Mouse (Mus musculus) cerebellum, postnatal 25 days (tissue): ENCODE measurements around the gene Pde4d.

Experiments
- DNase-seq, 2 experiments: peaks; one replicate each; pipeline ENCODE4 v3.0.0; 2021; ENCODE audit warnings: mixed read lengths in 2 of 2

Gene Pde4d

GRCm38 (mm10) chr13:109534709-109535284 lies 1085.0 kb downstream of the Pde4d start:
- no peak for DNase-seq

DNA sequence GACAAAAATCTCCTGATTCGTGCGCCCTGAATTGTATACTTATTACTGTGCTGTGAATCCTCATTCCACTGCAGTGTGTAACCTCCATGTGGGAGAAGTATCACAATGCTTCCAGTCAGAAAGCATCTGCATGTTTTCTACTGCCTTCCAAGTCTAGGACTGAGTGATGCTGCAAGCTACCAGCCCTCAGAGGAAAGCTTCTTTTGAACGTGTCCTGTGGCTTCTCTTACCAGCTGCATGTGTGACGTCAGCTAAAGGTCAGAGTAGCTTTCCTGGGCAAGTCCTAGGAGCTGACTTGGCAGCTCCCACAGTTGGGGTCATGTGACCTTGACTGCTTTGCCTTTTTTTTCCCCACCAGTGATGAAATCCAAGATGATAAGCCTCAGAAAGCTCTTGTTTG lies 1086.9 kb downstream of the Pde4d start:
- no peak for DNase-seq

GRCm38 (mm10) chr13:109539371-109539770 lies 1089.6 kb downstream of the Pde4d start:
- no peak for DNase-seq

DNA sequence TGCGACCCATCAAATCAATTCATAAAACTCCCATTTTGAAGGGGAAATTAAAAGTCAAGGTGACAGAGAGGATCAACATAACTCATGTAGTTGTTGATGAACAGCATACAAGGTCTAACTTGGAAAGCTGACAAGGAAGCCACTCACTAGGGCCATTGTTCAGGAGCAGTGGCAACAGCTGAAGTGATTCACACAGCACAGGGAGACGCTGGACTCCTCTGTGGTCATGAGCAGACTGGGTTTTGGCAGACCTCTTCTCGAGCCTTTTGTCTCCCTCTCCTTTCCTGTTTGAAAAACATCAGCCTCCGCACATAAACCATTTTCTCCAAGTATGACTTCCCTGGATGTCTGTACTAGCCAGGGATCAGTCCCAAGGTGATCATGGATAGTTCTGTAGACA lies 1094.9 kb downstream of the Pde4d start:
- DNase-seq: no peak

DNA sequence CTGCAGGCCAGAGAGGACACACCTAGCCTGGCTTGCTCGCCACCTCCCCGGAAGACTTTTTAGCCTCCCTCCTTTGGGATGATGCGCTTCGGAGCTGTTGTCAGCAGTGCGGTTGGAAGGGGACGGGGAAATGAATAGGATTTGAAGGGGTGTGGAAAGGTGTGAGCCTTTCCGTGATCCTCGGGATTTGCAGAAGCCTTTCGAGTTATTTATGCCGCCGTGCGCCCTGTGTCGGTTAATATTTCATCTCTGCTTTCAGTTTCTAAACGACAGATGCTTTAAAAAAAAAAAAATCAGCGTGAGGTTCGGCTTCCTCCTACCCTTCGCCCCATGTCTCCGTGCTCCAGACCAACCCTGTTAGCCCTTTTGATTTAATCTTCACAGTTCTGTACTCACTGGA lies 1096.6 kb downstream of the Pde4d start:
- peak; percentile 50 to 52 for DNase-seq

- peak; percentile 34 to 37 for DNase-seq
Observed at GRCm38 (mm10) chr13:109547006-109547587, 1097.3 kb downstream of the Pde4d start.

DNA sequence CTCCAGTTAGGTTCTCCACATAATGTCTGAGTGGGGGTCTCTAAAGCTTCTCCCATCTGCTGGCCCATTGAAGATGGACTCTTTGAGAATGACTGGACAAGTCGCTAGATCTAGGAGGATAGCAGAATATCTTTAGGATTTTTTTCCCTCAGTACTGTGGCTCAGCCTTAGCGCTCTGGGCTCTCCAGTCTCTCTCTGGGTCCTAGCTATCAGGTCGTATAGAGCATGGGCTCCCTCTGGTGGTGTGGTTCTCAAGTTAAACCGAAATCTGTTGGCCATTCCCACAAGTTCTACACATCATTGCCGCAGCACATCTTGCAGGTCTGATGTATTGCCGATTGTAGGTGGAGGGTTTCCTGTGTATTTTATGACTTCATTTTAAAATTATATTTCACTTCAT lies 1098.0 kb downstream of the Pde4d start:
- DNase-seq: peak; percentile 79 to 90

- DNase-seq: no peak
Observed at GRCm38 (mm10) chr13:109548263-109548662, 1098.5 kb downstream of the Pde4d start.

DNA sequence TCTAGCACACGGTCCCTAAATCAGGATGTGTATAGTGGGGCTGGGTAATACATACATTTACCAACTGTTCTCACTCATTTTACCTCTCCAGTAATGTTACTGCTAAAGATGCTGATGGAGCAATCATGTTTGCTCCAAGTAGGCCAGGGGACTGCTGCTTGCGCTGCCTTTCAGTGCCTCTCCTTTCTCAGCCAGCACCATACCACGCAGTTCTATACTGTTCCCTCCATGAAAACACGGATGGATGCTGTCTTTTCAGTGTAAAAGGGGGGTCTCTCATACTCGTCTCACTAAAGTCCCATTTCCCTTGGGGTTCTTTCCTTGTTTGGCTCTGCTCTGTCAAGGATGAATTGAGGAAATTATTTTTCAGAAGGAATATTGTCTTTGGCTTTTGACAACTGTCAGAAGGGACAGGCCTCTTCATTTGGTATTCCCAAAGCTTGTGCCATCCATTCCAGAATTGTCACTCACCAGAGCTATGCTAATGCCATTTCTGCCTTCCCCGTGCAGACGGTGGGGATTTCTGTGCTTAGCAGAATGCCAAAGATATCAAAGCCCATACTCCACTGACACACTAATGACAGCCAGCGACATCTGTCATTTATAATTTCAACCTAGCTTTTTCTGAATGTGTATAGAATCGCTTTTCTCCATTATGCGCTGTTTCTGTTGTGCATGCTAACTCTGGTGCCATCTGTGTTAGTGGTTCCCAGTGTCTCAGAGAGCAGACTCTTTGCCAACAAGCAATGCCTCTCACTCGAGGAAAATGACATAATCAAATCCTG lies 1099.2 kb downstream of the Pde4d start:
- peak in 1 of 2 experiments; percentile 28 for DNase-seq

DNA sequence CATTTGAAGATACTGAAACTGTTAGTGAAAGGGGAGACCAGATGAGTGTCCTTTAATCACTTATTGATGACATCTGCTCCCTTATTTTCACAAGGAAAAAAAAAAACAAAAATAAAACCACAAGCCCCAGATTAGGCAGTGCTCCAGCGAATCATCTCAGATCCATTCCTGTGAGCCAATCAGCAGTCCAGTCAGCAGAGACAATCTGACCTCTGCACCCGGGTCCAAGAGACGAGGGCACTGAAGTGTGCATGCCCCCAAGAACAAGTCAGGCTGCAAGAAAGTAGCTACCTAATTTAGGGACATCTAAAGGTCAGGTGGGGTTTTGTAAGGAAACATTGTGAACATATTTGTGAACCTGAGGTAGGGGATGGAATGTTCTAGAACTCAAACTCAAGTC lies 1102.1 kb downstream of the Pde4d start:
- DNase-seq: no peak

DNA sequence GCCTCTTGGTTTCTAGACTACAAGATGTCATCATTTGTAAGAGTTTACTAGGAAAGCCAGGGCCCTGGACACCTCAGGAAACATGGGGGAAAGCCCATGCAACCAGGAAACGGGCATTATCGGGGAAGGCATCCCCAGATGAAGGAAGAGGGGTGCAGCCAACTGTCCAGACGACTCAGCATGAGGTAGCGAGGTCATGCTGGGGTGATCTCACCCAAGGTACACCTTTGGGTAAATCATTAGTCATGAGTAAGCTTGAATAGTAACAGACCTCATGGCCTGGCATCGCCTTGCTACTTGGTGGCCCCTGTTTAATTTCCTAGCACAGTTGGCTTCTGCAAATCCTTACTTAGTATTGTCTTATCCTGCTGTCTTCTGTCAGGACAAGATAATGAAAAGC lies 1105.8 kb downstream of the Pde4d start:
- DNase-seq: peak; percentile 61 to 68

DNA sequence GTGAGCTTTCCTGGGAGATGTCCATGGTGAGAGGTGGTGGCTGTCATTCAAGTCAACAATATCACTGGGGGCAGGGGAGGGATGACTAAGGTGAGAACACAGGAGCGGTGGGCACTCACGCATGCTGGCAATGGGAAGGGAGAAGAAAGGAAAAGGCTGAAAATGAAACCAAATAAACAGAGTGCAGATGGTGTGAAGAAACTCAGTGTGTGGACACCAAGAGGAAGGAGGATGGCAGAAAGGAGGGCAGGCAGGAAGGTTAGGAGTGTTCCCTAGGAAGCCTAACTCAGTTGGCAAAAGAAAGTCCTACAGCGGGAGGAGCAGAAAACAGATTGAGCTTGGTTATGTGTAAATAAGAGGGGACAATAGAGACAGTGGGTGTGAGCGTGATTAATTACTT lies 1107.1 kb downstream of the Pde4d start:
- DNase-seq: peak in 1 of 2 experiments; percentile 36

GRCm38 (mm10) chr13:109558341-109559257 lies 1108.9 kb downstream of the Pde4d start:
- peak in 1 of 2 experiments; percentile 65 for DNase-seq

DNA sequence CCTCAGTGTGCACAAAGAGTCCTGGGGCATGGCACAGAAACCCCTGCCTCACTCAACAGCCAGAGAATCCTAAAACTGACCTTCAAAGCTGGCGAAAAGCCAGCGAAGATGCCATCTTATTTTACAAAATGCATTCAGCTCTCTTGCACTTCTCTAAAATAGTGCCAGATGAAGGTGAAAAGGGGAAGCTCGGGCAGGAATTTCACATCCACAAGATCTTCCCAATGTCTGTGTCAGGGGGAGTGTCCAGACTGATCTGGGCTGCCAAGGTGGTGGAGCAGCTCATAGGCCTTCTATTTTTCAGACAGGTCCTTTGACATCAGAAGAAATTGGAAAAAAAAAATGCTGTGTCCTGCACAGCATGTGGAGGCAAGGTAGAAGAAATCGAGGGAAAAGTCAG lies 1110.5 kb downstream of the Pde4d start:
- DNase-seq: no peak

DNA sequence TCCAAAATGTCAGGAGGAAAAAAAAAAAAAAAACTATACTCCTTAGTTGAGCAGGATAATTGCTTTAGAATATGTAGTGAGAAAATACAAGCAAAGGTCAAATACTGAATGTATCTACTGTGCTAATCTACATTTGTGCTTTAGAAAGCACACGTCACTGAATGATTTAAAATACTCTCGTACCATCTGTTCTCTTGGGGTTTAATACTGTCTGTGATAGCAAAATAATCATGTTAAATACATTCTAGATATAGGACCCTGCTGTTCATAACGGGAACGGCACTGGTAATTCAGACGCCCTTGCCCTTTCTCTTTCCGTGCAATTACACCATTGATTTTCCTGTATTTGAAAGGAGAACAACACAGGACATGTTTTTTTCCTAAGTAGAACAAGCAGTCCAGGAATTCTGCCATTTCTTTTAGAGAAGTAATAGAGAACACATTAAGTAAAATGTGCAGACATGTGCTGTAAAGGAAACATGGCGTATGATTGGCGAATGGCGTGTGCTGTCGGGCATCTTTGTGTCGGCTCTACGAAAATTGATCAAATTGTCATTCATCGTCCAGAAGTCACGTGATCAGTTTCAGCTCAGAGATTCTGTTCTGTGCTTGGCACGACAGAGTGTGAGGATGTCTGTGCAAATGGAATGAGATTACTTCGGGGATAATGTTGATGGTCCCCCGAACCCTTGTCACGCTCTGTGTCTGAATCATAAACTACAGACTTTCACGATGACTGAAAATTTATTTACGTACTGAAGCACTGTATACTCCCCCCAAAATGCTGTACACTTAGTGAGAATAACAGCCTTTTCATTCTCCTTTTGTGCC lies 1119.1 kb downstream of the Pde4d start:
- no peak for DNase-seq

DNA sequence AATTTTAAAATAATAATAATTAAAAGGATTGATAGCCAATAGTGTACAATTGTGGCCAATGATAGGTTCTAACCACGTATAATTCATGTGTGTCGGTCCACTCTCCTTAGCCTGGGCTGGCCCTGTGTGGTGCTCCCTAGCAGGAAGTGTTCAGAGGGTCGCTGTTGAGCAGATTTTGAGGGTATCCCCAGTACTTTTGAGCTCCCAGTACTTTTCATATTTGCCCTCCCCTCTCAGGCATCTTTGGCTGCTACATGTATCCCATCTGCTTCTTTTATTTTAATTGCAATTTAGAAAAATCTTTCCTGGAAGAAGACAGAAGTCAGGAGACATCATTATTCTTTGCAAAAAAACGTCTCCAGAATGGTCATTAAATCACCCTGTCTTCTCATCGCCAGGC lies 1119.7 kb downstream of the Pde4d start:
- no peak for DNase-seq

DNA sequence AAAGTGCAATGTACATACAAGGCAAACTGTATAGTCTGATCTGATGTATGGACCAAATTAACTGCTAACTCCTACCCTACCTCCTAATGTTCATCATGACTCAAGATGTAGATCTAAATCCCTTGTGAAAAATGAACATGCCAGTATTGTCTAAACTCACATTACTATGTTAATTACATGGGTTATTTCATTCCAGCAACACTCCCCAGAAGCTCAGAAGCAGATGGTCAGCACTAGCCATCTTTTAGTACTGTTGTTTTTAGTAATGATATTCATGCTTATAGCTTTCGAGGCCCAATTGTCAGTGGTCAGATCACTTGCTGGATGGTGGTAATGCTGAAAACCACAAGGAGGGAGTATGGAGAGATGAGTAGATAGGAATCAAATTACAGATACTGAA lies 1127.0 kb downstream of the Pde4d start:
- DNase-seq: no peak

DNA sequence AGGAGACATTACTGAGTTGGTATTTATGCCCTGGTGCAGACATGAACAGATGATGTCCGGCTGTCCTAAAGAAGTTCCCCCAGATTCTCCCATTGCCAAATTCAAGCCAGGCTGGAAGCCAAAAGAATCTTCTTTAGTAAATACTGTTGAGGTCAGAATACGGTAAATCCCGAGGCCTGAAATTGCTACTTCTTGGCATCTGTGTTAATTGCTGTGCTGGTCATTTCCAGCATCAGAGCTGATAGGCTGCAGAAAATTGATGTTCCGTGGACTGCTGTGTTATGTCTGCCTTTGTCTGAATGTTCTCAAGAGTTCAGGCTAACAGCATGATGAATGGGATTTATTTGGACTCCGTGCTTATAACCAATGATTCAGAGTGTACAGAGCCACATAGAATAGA lies 1127.7 kb downstream of the Pde4d start:
- DNase-seq: no peak

DNA sequence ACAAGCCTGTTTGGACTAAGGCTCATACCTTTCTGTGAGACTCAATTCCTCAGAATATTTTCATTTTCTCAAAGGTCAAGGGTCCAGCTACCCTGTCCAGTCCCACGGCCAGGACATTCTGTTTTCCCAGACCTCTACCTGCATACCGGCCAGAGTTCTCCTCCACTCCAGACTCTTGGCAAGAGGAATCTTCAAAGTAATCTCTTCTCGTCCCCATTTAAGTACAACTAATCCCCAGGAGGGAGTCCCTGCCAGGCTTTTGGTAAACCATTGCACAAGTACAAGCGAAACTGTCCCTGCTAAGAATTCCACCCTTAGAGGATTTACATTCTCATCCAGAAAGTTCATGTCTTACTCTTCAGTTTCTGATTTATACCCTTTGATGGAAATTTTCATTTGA lies 1128.2 kb downstream of the Pde4d start:
- no peak for DNase-seq

DNA sequence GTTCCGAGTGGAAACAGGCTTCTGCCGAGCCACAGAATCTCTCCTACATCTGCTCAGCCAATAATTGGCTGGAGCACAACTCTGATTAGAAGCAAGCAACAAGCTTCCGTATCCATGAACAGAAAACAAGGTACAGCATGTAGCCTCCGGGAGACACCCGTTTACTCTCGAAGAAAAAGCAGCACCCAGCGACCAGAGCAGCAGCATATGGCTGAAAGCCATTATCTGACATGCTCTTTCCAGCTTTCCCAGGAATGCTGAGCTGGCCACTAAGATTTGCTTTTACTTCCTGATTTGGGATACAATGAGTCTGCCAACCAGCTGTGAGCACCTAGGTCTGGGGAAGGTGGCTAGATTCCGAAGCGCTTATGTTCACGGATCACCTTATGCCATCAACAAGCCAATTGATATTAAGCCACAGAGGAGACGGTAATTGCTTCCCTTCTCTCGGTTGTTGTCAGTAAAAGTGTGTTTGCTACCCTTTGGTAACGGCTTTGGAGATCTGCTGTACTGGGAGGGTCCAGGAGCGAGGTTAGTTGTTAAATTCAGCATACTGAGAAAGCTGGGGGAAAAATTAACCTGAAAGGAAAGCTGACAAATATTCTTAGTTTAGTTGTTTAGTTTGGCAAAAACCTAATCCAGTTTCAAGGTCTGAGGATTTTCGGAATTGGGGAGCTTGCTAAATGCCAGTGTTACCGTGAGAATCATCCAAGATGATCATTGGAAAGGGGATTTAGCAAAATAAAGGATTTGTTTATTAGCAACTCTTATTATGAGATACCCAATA lies 1131.7 kb downstream of the Pde4d start:
- no peak for DNase-seq

GRCm38 (mm10) chr13:109590048-109590447 lies 1140.3 kb downstream of the Pde4d start:
- no peak for DNase-seq
